ENCODE assay signal across 13 mouse cellular contexts in genomic region chr12:110713784-110714183, GRCm38 (mm10). TPM values are rescaled to one million over a fixed set of nuclear protein-coding genes. Genes with fewer than 3 reads are reported as not detected.
DNase-seq lines count a peak whose midpoint lies in the region; ATAC-seq and TF ChIP-seq lines count a peak whose summit lies in the region.
"Had no signal": no experiment of that assay in that cellular context is flagged by ENCODE, and none has a peak within 500 bp of the region (broad histone marks: within the 10 kb centered on the region; RNA-seq: fewer than 3 reads in every experiment).

No protein-coding gene starts in this region.

- H3K4me2 ChIP-seq in kidney, postnatal 0 days (ENCODE audit: low read length), result no peak overlapping the region
- H3K4me2 ChIP-seq: forebrain, embryonic 12.5 days had no signal

- TF ChIP-seq POLR2A in brain, embryonic 14.5 days (IDR thresholded peaks at IDR 0.05; ENCODE audit: borderline replicate concordance, extremely low read depth, insufficient read depth, insufficient read length, poor library complexity, severe bottlenecking), result no peak

- no peak for ATAC-seq in kidney, postnatal 0 days (replicated peaks; ENCODE audit: low FRiP score, low read depth)

- intact Hi-C loops in left cerebral cortex, postnatal 36 days (cut with DNase I), result no loop called here

- no peak overlapping the region for H3K9ac ChIP-seq in kidney, postnatal 0 days (ENCODE audit: low read depth, low read length)
- H3K9ac ChIP-seq: forebrain, embryonic 12.5 days had no signal

- peak; percentile 51; the same call in 1 of the 2 replicates for TF ChIP-seq CTCF in kidney, postnatal 0 days (IDR thresholded peaks at IDR 0.05; ENCODE audit: low read depth)
- peak; percentile 27; the same call in 1 of the 2 replicates for TF ChIP-seq CTCF in brain, embryonic 14.5 days (IDR thresholded peaks at IDR 0.05; ENCODE audit: borderline replicate concordance, extremely low read depth, insufficient read depth, insufficient read length)

- H3K36me3 ChIP-seq in kidney, postnatal 0 days (ENCODE audit: insufficient read depth, low read length), result no peaks in the 10 kb centered on the region
- H3K36me3 ChIP-seq: forebrain, embryonic 12.5 days had no signal

- H3K27me3 ChIP-seq in kidney, postnatal 0 days (ENCODE audit: insufficient read depth, low read length), result no peaks in the 10 kb centered on the region

- H3K9me3 ChIP-seq in kidney, postnatal 0 days (replicated peaks; ENCODE audit: low read length), result no peaks in the 10 kb centered on the region

- DNase-seq in kidney, postnatal 0 days (ENCODE audit: low spot score), result no peak
- no peak for DNase-seq in kidney, adult 11 months
- DNase-seq in thymus, postnatal 25 days, result peak; percentile 26
- no peak for DNase-seq in thymus, adult 18-20 months
- DNase-seq in brain, embryonic 14.5 days (ENCODE audit: low read depth), result no peak
- no peak for DNase-seq in MN1 (ENCODE audit: low spot score)
- DNase-seq in left cerebral cortex, postnatal 36 days (ENCODE audit: low spot score in 2 of 2), result no peak
- DNase-seq: embryo, embryonic 11 days; heart, postnatal 4 days; kidney, adult 9 months had no signal

- H3K4me1 ChIP-seq in kidney, postnatal 0 days (replicated peaks; ENCODE audit: insufficient read depth, low read length), result no peaks in the 10 kb centered on the region
- H3K4me1 ChIP-seq: forebrain, embryonic 12.5 days had no signal

- H3K4me3 ChIP-seq in kidney, postnatal 0 days (replicated peaks; ENCODE audit: low read depth, low read length), result no peak overlapping the region
- H3K4me3 ChIP-seq: forebrain, embryonic 12.5 days had no signal

- no peak overlapping the region for H3K27ac ChIP-seq in kidney, postnatal 0 days
- H3K27ac ChIP-seq: forebrain, embryonic 12.5 days had no signal

- WGBS in kidney, postnatal 0 days, result 95% methylated on average over 6 of the region's 6 CpGs

RNA-seq across cellular contexts. Expression of gene Hsp90aa1, which starts 11.3 kb away (rescaled TPM):
- polyA plus RNA-seq in kidney, postnatal 0 days (2015; fragmentation: Nextera tagmentation; extraction: Ambion mirVana), result 485 and 487 TPM in 2 replicates
- 436 and 488 TPM in 2 replicates for polyA plus RNA-seq in brain, embryonic 14.5 days (2012; rRNA removed)
- 1,000 to 10,000 TPM; 1,001 to 1,007 TPM for total RNA-seq in left cerebral cortex, postnatal 36 days (2021)

RNA-seq across cellular contexts. Expression of gene Wdr20, which starts 24.0 kb away (rescaled TPM):
- 18.6 and 20.7 TPM in 2 replicates for polyA plus RNA-seq in kidney, postnatal 0 days (2015; fragmentation: Nextera tagmentation; extraction: Ambion mirVana)
- 28.6 and 31.2 TPM in 2 replicates for polyA plus RNA-seq in brain, embryonic 14.5 days (2012; rRNA removed)
- 10 to 100 TPM; 45.9 to 46.6 TPM for total RNA-seq in left cerebral cortex, postnatal 36 days (2021)

RNA-seq across cellular contexts. Expression of gene 1700001K19Rik, which starts 31.4 kb away (rescaled TPM):
- not detected in 2 replicates for polyA plus RNA-seq in kidney, postnatal 0 days (2015; fragmentation: Nextera tagmentation; extraction: Ambion mirVana)
- polyA plus RNA-seq in brain, embryonic 14.5 days (2012; rRNA removed), result not detected in 2 replicates
- not detected for total RNA-seq in left cerebral cortex, postnatal 36 days (2021)
- total RNA-seq: heart, postnatal 4 days; left cerebral cortex, adult 18-20 months had no signal
- polyA plus RNA-seq: forebrain, embryonic 12.5 days; liver, embryonic 16.5 days had no signal
